Mouse (Mus musculus): ENCODE measurements at regions not wholly inside any gene's neighbourhood (a gene's known extent, or its start where the extent isn't known, plus 50 kb on each side); places are given as distances from the start of the nearest gene placed in this dataset.

GRCm38 (mm10) chr2:129883417-129883816, 83.1 kb downstream of the Stk35 start:
- intact Hi-C loops (cut with DNase I), result no loop called here
- no peak for DNase-seq

- intact Hi-C loops (cut with DNase I), result no loop called here
- DNase-seq, result no peak
These were observed 84.0 kb downstream of the Stk35 start for GRCm38 (mm10) chr2:129884316-129884715.

GRCm38 (mm10) chr2:129885536-129885935, 85.2 kb downstream of the Stk35 start:
- peak; percentile 52 to 69 for DNase-seq
- intact Hi-C loops (cut with DNase I), result no loop called here

GRCm38 (mm10) chr2:129893231-129893630, 92.9 kb downstream of the Stk35 start:
- peak in 1 of 2 experiments; percentile 40 for DNase-seq
- intact Hi-C loops (cut with DNase I), result no loop called here

GRCm38 (mm10) chr2:129893832-129894231, 93.5 kb downstream of the Stk35 start:
- intact Hi-C loops (cut with DNase I), result no loop called here

GRCm38 (mm10) chr2:129894906-129895305, 94.6 kb downstream of the Stk35 start:
- intact Hi-C loops (cut with DNase I), result no loop called here
- DNase-seq, result no peak

More at GRCm38 (mm10) chr2:129893832-129894231, 93.5 kb downstream of the Stk35 start:
- no peak for DNase-seq

- DNase-seq, result no peak
- intact Hi-C loops (cut with DNase I), result no loop called here
These were observed 95.1 kb downstream of the Stk35 start for GRCm38 (mm10) chr2:129895369-129895768.

GRCm38 (mm10) chr2:129896696-129897095, 96.4 kb downstream of the Stk35 start:
- intact Hi-C loops (cut with DNase I), result no loop called here
- no peak for DNase-seq

- intact Hi-C loops (cut with DNase I), result loop anchor here (1.0 kb wide), 1 partner anchor 155 kb away; no protein-coding TSS in a partner anchor
- no peak for DNase-seq
These were observed 103.2 kb downstream of the Stk35 start for GRCm38 (mm10) chr2:129903383-129904135.

GRCm38 (mm10) chr2:129904753-129905152, 104.4 kb downstream of the Stk35 start:
- intact Hi-C loops (cut with DNase I), result loop anchor here (1.0 to 5.0 kb wide), 2 partner anchors 154 to 263 kb away; no protein-coding TSS in a partner anchor
- peak; percentile 17 to 61 for DNase-seq

- DNase-seq, result no peak
- intact Hi-C loops (cut with DNase I), result loop anchor here (5.0 kb wide), 1 partner anchor 258 kb away; no protein-coding TSS in a partner anchor
These were observed 103.3 kb upstream of the Tgm3 start for GRCm38 (mm10) chr2:129908701-129909425.

- intact Hi-C loops (cut with DNase I), result no loop called here
These were observed 100.8 kb upstream of the Tgm3 start for GRCm38 (mm10) chr2:129911203-129911921.

GRCm38 (mm10) chr2:129912556-129912955, 99.6 kb upstream of the Tgm3 start:
- intact Hi-C loops (cut with DNase I), result no loop called here
- DNase-seq, result no peak

More at GRCm38 (mm10) chr2:129911203-129911921, 100.8 kb upstream of the Tgm3 start:
- no peak for DNase-seq

- DNase-seq, result no peak
- intact Hi-C loops (cut with DNase I), result no loop called here
These were observed 97.9 kb upstream of the Tgm3 start for GRCm38 (mm10) chr2:129914261-129914660.

GRCm38 (mm10) chr2:129916411-129916810, 95.7 kb upstream of the Tgm3 start:
- intact Hi-C loops (cut with DNase I), result no loop called here
- DNase-seq, result no peak

GRCm38 (mm10) chr2:129918141-129918790, 93.9 kb upstream of the Tgm3 start:
- DNase-seq, result no peak
- intact Hi-C loops (cut with DNase I), result no loop called here

GRCm38 (mm10) chr2:129919551-129919950, 92.6 kb upstream of the Tgm3 start:
- intact Hi-C loops (cut with DNase I), result no loop called here
- DNase-seq, result no peak

- intact Hi-C loops (cut with DNase I), result no loop called here
- no peak for DNase-seq
These were observed 84.9 kb upstream of the Tgm3 start for GRCm38 (mm10) chr2:129927218-129927617.

GRCm38 (mm10) chr2:129933578-129933977, 78.6 kb upstream of the Tgm3 start:
- peak; percentile 13 to 40 for DNase-seq

GRCm38 (mm10) chr2:129942824-129943223, 69.3 kb upstream of the Tgm3 start:
- DNase-seq, result no peak
- intact Hi-C loops (cut with DNase I), result no loop called here

More at GRCm38 (mm10) chr2:129933578-129933977, 78.6 kb upstream of the Tgm3 start:
- intact Hi-C loops (cut with DNase I), result no loop called here
